Mouse (Mus musculus) testis, adult 2 months (tissue): Measurements from ENCODE around the gene B3galt1. TPM values are rescaled to one million over a fixed set of nuclear protein-coding genes. Genes with fewer than 3 reads are reported as not detected.

ENCODE experiments used
- H3K27ac ChIP-seq: fragments of 200-500 bp; 2 replicates; pipeline ENCODE4 v1.5.1; 2012; ENCODE audit warnings: low read depth, low read length; ENCODE audit not compliant: control insufficient read depth, insufficient read depth
- H3K27me3 ChIP-seq: fragments of 200-500 bp; 2 replicates; pipeline ENCODE4 v1.6.1; 2012; ENCODE audit warnings: mild to moderate bottlenecking, low read length, moderate library complexity; ENCODE audit not compliant: control insufficient read depth, insufficient read depth
- H3K36me3 ChIP-seq: fragments of 200-500 bp; 2 replicates; pipeline ENCODE4 v1.6.1; 2012; ENCODE audit warnings: mild to moderate bottlenecking, low read length; ENCODE audit not compliant: control insufficient read depth, insufficient read depth
- H3K4me1 ChIP-seq: fragments of 200-500 bp; 2 replicates; pipeline ENCODE4 v1.6.1; 2012; ENCODE audit warnings: low read length; ENCODE audit not compliant: control insufficient read depth, insufficient read depth
- H3K4me3 ChIP-seq: fragments of 200-500 bp; 2 replicates; pipeline ENCODE4 v1.5.1; 2012; ENCODE audit warnings: low read depth, mild to moderate bottlenecking, low read length, moderate library complexity, mixed read lengths; ENCODE audit not compliant: control insufficient read depth
- CTCF ChIP-seq: fragments of 200-500 bp; IDR thresholded peaks from 2 replicates; pipeline ENCODE4 v1.5.1; 2012; ENCODE audit warnings: low read depth, mild to moderate bottlenecking, inconsistent platforms, low read length, moderate library complexity; ENCODE audit not compliant: control insufficient read depth, insufficient read depth, insufficient replicate concordance
- POLR2A ChIP-seq: fragments of 200-500 bp; IDR thresholded peaks from 2 replicates; pipeline ENCODE4 v1.6.1; 2012; ENCODE audit warnings: low read depth, mild to moderate bottlenecking, inconsistent platforms, low read length, moderate library complexity; ENCODE audit not compliant: control insufficient read depth
- polyA plus RNA-seq: library from polyadenylated mRNA; depleted of rRNA; stranded (reverse); fragments of >200 nt; gene quantifications from 2 replicates; pipeline ENCODE4 v1.2.3, GENCODE M21; 2012

The B3galt1 gene
- polyA plus RNA-seq, 1 experiment = 0.40 TPM

- Histone ChIP-seq H3K36me3 (no peaks in the 10 kb centered on the region), H3K4me3 (no peak overlapping the region), H3K4me1 (no peaks in the 10 kb centered on the region), H3K27me3 (no peaks in the 10 kb centered on the region), H3K27ac (no peak overlapping the region)
- TF ChIP-seq POLR2A = no peak
- no peak for TF ChIP-seq CTCF
Observed at GRCm38 (mm10) chr2:67931994-67932393, 366.3 kb downstream of the B3galt1 start.

GRCm38 (mm10) chr2:67948408-67948807 lies 382.7 kb downstream of the B3galt1 start:
- Histone ChIP-seq H3K36me3 (no peaks in the 10 kb centered on the region), H3K4me1 (no peaks in the 10 kb centered on the region), H3K4me3 (no peak overlapping the region), H3K27me3 (no peaks in the 10 kb centered on the region), H3K27ac (no peak overlapping the region)
- TF ChIP-seq POLR2A = no peak
- TF ChIP-seq CTCF = no peak

GRCm38 (mm10) chr2:67956182-67956581 lies 390.5 kb downstream of the B3galt1 start:
- H3K36me3 ChIP-seq = no peaks in the 10 kb centered on the region
- no peak overlapping the region for H3K27ac ChIP-seq
- TF ChIP-seq CTCF (no peak), POLR2A (no peak)
- no peaks in the 10 kb centered on the region for H3K4me1 ChIP-seq
- no peaks in the 10 kb centered on the region for H3K27me3 ChIP-seq
- H3K4me3 ChIP-seq = no peak overlapping the region

GRCm38 (mm10) chr2:67957561-67957960 lies 391.9 kb downstream of the B3galt1 start:
- TF ChIP-seq POLR2A = no peak
- no peak for TF ChIP-seq CTCF
- Histone ChIP-seq H3K4me3 (no peak overlapping the region), H3K4me1 (no peaks in the 10 kb centered on the region), H3K27ac (no peak overlapping the region), H3K27me3 (no peaks in the 10 kb centered on the region), H3K36me3 (no peaks in the 10 kb centered on the region)

DNA sequence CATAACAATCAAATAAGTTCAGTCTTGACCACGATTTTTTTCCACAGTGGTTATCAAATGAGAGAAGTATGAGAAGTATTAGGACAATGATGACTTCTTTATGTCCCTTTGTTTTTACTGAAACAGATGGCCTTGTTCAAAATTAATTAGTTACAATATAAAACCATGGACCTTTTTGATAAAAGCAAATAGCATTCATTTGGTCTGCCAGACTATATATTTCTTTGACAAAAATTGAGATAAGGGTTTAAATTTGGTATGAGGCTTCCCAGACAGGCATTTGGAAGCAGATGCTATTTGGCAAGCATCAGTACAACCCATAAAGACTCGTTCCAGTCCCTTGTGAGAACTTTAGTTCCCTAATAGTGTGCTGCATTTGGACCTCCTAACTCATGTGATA lies 395.0 kb downstream of the B3galt1 start:
- Histone ChIP-seq H3K4me3 (no peak overlapping the region), H3K4me1 (no peaks in the 10 kb centered on the region)
- TF ChIP-seq CTCF (no peak), POLR2A (no peak)

DNA sequence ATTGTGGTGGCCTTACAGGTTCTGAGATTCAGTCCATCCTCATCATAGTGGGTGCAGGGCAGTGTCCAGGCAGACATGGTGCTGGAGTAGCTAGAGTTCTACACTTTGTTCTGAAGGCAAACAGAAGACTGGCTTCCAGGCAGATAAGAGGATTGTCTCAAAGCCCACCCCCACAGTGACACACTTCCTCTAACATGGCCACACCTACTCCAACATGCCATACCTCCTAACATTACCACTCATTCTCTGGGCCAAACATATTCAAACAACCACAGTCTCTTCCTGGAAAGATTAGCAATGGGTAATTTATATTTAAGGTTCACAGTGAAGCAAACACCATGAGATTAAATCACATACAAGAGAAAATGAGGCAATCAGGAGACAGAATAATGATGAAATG lies 403.1 kb downstream of the B3galt1 start:
- H3K27ac ChIP-seq = no peak overlapping the region
- H3K36me3 ChIP-seq = no peaks in the 10 kb centered on the region
- no peaks in the 10 kb centered on the region for H3K27me3 ChIP-seq
- no peaks in the 10 kb centered on the region for H3K4me1 ChIP-seq
- TF ChIP-seq CTCF (no peak), POLR2A (no peak)
- no peak overlapping the region for H3K4me3 ChIP-seq

More for the DNA sequence above, 395.0 kb downstream of the B3galt1 start:
- H3K27ac ChIP-seq = no peak overlapping the region
- H3K27me3 ChIP-seq = no peaks in the 10 kb centered on the region
- H3K36me3 ChIP-seq = no peaks in the 10 kb centered on the region

DNA sequence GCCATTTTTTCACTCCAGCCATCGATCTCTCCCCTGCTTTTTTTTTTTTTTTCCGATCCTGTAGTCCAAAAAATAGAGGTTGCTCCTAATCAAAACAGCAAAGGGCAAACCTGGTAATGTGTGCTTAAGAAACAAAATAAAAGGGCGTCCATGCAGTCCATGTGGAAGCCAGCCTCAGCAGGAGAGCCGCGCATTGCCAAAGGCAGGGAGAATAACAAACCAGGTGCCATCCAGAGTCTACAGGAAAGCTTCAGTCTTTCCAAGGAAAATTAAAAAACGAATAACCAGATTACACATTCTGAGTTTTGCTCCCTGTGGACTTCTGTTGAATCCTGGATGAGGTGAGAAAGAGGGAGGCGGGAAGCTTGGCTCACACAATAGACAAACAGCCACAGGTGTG lies 405.4 kb downstream of the B3galt1 start:
- H3K4me1 ChIP-seq = no peaks in the 10 kb centered on the region

DNA sequence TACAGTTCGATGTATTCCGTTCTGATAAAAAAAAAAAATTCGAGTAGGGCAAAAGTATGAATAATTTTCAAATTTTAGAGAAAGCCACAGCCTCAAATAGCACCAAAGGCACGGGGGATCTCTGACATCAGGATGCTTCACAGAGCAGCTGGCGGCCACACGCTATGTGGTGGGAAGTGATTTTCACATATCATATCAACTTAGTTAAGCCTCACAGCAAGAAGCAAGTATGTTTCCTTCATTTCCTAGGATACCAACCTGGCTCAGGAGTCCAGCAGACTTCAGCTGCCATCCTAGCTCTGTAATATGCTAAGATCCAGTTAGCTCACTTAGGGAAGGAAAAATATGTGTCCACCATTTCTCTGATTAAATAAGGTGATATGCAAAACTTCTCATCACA lies 405.9 kb downstream of the B3galt1 start:
- Histone ChIP-seq H3K4me1 (no peaks in the 10 kb centered on the region), H3K36me3 (no peaks in the 10 kb centered on the region), H3K27me3 (no peaks in the 10 kb centered on the region), H3K4me3 (no peak overlapping the region), H3K27ac (no peak overlapping the region)
- no peak for TF ChIP-seq POLR2A
- no peak for TF ChIP-seq CTCF

More for the DNA sequence above, 405.4 kb downstream of the B3galt1 start:
- H3K36me3 ChIP-seq = no peaks in the 10 kb centered on the region
- H3K27me3 ChIP-seq = no peaks in the 10 kb centered on the region
- H3K4me3 ChIP-seq = no peak overlapping the region
- TF ChIP-seq CTCF = no peak
- no peak for TF ChIP-seq POLR2A
- no peak overlapping the region for H3K27ac ChIP-seq
